Mouse (Mus musculus): Measurements from ENCODE around the gene Pdyn. TPM values are rescaled to one million over a fixed set of nuclear protein-coding genes. Genes with fewer than 3 reads are reported as not detected.
A peak's percentile ranks its signal among the peaks of the same experiment; 100 is the strongest.

Gene Pdyn
- polyA plus RNA-seq (2014; fragmentation: Nextera tagmentation; extraction: Ambion mirVana), result not detected in 2 replicates

GRCm38 (mm10) chr2:129699484-129700158 is at the start of gene Pdyn:
TSS of gene Pdyn (minus strand) at chr2:129699844.
- Histone ChIP-seq H3K9me3 (ENCODE audit: control insufficient read depth, low read length) (no peaks in the 10 kb centered on the region), H3K4me3 (ENCODE audit: low read depth, low read length) (no peak within 1 kb of the TSS), H3K27ac (replicated peaks; ENCODE audit: low read depth, low read length) (no peak within 1 kb of the TSS), H3K4me2 (ENCODE audit: low read depth, severe bottlenecking) (no peak within 1 kb of the TSS; the same call in 1 of the 2 replicates), H3K4me1 (ENCODE audit: control insufficient read depth, insufficient read depth, low read length) (0 out of 2 replicates have a peak, but pooled peaks cover 3% of the 10 kb centered on the region), H3K36me3 (ENCODE audit: control insufficient read depth, insufficient read depth, low read length) (no peaks in the 10 kb centered on the region), H3K9ac (ENCODE audit: low read length) (no peak within 1 kb of the TSS), H3K27me3 (ENCODE audit: control insufficient read depth, insufficient read depth, low read length) (peaks cover 17% of the 10 kb centered on the region; the same call in 1 of the 2 replicates)
- 11% methylated on average over 20 of the region's 20 CpGs for WGBS
- ATAC-seq (ENCODE audit: insufficient number of reproducible peaks, low FRiP score, low TSS enrichment, low read depth) (no peak), DNase-seq (ENCODE audit: low spot score) (peak; percentile 41)

- no peak overlapping the region for H3K4me3 ChIP-seq (ENCODE audit: low read depth, low read length)
- H3K27me3 ChIP-seq (ENCODE audit: control insufficient read depth, insufficient read depth, low read length), result no peaks in the 10 kb centered on the region
- no peaks in the 10 kb centered on the region for H3K4me1 ChIP-seq (ENCODE audit: control insufficient read depth, insufficient read depth, low read length)
- no peak overlapping the region for H3K9ac ChIP-seq (ENCODE audit: low read length)
- DNase-seq (ENCODE audit: low spot score), result peak; percentile 3
- no peak overlapping the region for H3K4me2 ChIP-seq (ENCODE audit: low read depth, severe bottlenecking)
- H3K9me3 ChIP-seq (ENCODE audit: control insufficient read depth, low read length), result no peaks in the 10 kb centered on the region
- H3K27ac ChIP-seq (replicated peaks; ENCODE audit: low read depth, low read length), result no peak overlapping the region
- no peaks in the 10 kb centered on the region for H3K36me3 ChIP-seq (ENCODE audit: control insufficient read depth, insufficient read depth, low read length)
- ATAC-seq (ENCODE audit: insufficient number of reproducible peaks, low FRiP score, low TSS enrichment, low read depth), result no peak
- 93% methylated on average over 7 of the region's 7 CpGs for WGBS
Observed at GRCm38 (mm10) chr2:129742016-129742415, 42.4 kb upstream of the Pdyn start.

GRCm38 (mm10) chr2:129740515-129740914 is 40.9 kb upstream of the Pdyn start:
- no peak overlapping the region for H3K4me2 ChIP-seq (ENCODE audit: low read depth, severe bottlenecking)
- no peaks in the 10 kb centered on the region for H3K36me3 ChIP-seq (ENCODE audit: control insufficient read depth, insufficient read depth, low read length)
- DNase-seq (ENCODE audit: low spot score), result peak; percentile 6
- 89% methylated on average over 3 of the region's 3 CpGs for WGBS
- no peak overlapping the region for H3K4me3 ChIP-seq (ENCODE audit: low read depth, low read length)
- no peaks in the 10 kb centered on the region for H3K27me3 ChIP-seq (ENCODE audit: control insufficient read depth, insufficient read depth, low read length)
- H3K4me1 ChIP-seq (ENCODE audit: control insufficient read depth, insufficient read depth, low read length), result no peaks in the 10 kb centered on the region
- no peak overlapping the region for H3K9ac ChIP-seq (ENCODE audit: low read length)
- no peak for ATAC-seq (ENCODE audit: insufficient number of reproducible peaks, low FRiP score, low TSS enrichment, low read depth)
- no peak overlapping the region for H3K27ac ChIP-seq (replicated peaks; ENCODE audit: low read depth, low read length)
- no peaks in the 10 kb centered on the region for H3K9me3 ChIP-seq (ENCODE audit: control insufficient read depth, low read length)

- H3K4me1 ChIP-seq (ENCODE audit: control insufficient read depth, insufficient read depth, low read length), result no peaks in the 10 kb centered on the region
- WGBS, result 78% methylated on average over 8 of the region's 8 CpGs
- no peak for ATAC-seq (ENCODE audit: insufficient number of reproducible peaks, low FRiP score, low TSS enrichment, low read depth)
Observed at GRCm38 (mm10) chr2:129734031-129734430, 34.4 kb upstream of the Pdyn start.

GRCm38 (mm10) chr2:129729681-129730080 is 30.0 kb upstream of the Pdyn start:
- no peak for ATAC-seq (ENCODE audit: insufficient number of reproducible peaks, low FRiP score, low TSS enrichment, low read depth)
- H3K9ac ChIP-seq (ENCODE audit: low read length), result no peak overlapping the region
- no peaks in the 10 kb centered on the region for H3K9me3 ChIP-seq (ENCODE audit: control insufficient read depth, low read length)
- no peaks in the 10 kb centered on the region for H3K36me3 ChIP-seq (ENCODE audit: control insufficient read depth, insufficient read depth, low read length)
- no peak for DNase-seq (ENCODE audit: low spot score)
- H3K27ac ChIP-seq (replicated peaks; ENCODE audit: low read depth, low read length), result no peak overlapping the region
- no peaks in the 10 kb centered on the region for H3K27me3 ChIP-seq (ENCODE audit: control insufficient read depth, insufficient read depth, low read length)
- H3K4me2 ChIP-seq (ENCODE audit: low read depth, severe bottlenecking), result no peak overlapping the region
- WGBS, result 87% methylated on average over 1 of the region's 1 CpGs
- no peak overlapping the region for H3K4me3 ChIP-seq (ENCODE audit: low read depth, low read length)
- H3K4me1 ChIP-seq (ENCODE audit: control insufficient read depth, insufficient read depth, low read length), result no peaks in the 10 kb centered on the region

More at GRCm38 (mm10) chr2:129734031-129734430, 34.4 kb upstream of the Pdyn start:
- no peak overlapping the region for H3K4me3 ChIP-seq (ENCODE audit: low read depth, low read length)
- H3K27ac ChIP-seq (replicated peaks; ENCODE audit: low read depth, low read length), result no peak overlapping the region
- H3K27me3 ChIP-seq (ENCODE audit: control insufficient read depth, insufficient read depth, low read length), result no peaks in the 10 kb centered on the region
- H3K9ac ChIP-seq (ENCODE audit: low read length), result no peak overlapping the region
- DNase-seq (ENCODE audit: low spot score), result no peak
- H3K9me3 ChIP-seq (ENCODE audit: control insufficient read depth, low read length), result no peaks in the 10 kb centered on the region
- no peaks in the 10 kb centered on the region for H3K36me3 ChIP-seq (ENCODE audit: control insufficient read depth, insufficient read depth, low read length)
- no peak overlapping the region for H3K4me2 ChIP-seq (ENCODE audit: low read depth, severe bottlenecking)

- no peak overlapping the region for H3K4me3 ChIP-seq (ENCODE audit: low read depth, low read length)
- no peaks in the 10 kb centered on the region for H3K27me3 ChIP-seq (ENCODE audit: control insufficient read depth, insufficient read depth, low read length)
- no peak overlapping the region for H3K27ac ChIP-seq (replicated peaks; ENCODE audit: low read depth, low read length)
- no peak for ATAC-seq (ENCODE audit: insufficient number of reproducible peaks, low FRiP score, low TSS enrichment, low read depth)
- H3K9ac ChIP-seq (ENCODE audit: low read length), result no peak overlapping the region
- no peaks in the 10 kb centered on the region for H3K36me3 ChIP-seq (ENCODE audit: control insufficient read depth, insufficient read depth, low read length)
- DNase-seq (ENCODE audit: low spot score), result peak; percentile 86
- H3K4me1 ChIP-seq (ENCODE audit: control insufficient read depth, insufficient read depth, low read length), result no peaks in the 10 kb centered on the region
- no peaks in the 10 kb centered on the region for H3K9me3 ChIP-seq (ENCODE audit: control insufficient read depth, low read length)
- H3K4me2 ChIP-seq (ENCODE audit: low read depth, severe bottlenecking), result no peak overlapping the region
- 18% methylated on average over 10 of the region's 10 CpGs for WGBS
Observed at GRCm38 (mm10) chr2:129715671-129716070, 16.0 kb upstream of the Pdyn start.

GRCm38 (mm10) chr2:129713026-129713544 is 13.4 kb upstream of the Pdyn start:
- H3K9me3 ChIP-seq (ENCODE audit: control insufficient read depth, low read length), result no peaks in the 10 kb centered on the region
- no peaks in the 10 kb centered on the region for H3K27me3 ChIP-seq (ENCODE audit: control insufficient read depth, insufficient read depth, low read length)
- no peak overlapping the region for H3K4me3 ChIP-seq (ENCODE audit: low read depth, low read length)
- no peaks in the 10 kb centered on the region for H3K36me3 ChIP-seq (ENCODE audit: control insufficient read depth, insufficient read depth, low read length)
- 74% methylated on average over 5 of the region's 5 CpGs for WGBS
- no peak overlapping the region for H3K27ac ChIP-seq (replicated peaks; ENCODE audit: low read depth, low read length)
- no peak overlapping the region for H3K9ac ChIP-seq (ENCODE audit: low read length)
- no peaks in the 10 kb centered on the region for H3K4me1 ChIP-seq (ENCODE audit: control insufficient read depth, insufficient read depth, low read length)
- DNase-seq (ENCODE audit: low spot score) (no peak), ATAC-seq (ENCODE audit: insufficient number of reproducible peaks, low FRiP score, low TSS enrichment, low read depth) (no peak)
- H3K4me2 ChIP-seq (ENCODE audit: low read depth, severe bottlenecking), result no peak overlapping the region

GRCm38 (mm10) chr2:129696059-129696458 is 3.6 kb downstream of the Pdyn start:
- H3K4me2 ChIP-seq (ENCODE audit: low read depth, severe bottlenecking), result no peak overlapping the region
- no peak overlapping the region for H3K27ac ChIP-seq (replicated peaks; ENCODE audit: low read depth, low read length)
- no peak overlapping the region for H3K9ac ChIP-seq (ENCODE audit: low read length)
- no peaks in the 10 kb centered on the region for H3K36me3 ChIP-seq (ENCODE audit: control insufficient read depth, insufficient read depth, low read length)
- 0 out of 2 replicates have a peak, but pooled peaks cover 3% of the 10 kb centered on the region for H3K4me1 ChIP-seq (ENCODE audit: control insufficient read depth, insufficient read depth, low read length)
- no peak overlapping the region for H3K4me3 ChIP-seq (ENCODE audit: low read depth, low read length)
- no peaks in the 10 kb centered on the region for H3K9me3 ChIP-seq (ENCODE audit: control insufficient read depth, low read length)
- 12% methylated on average over 4 of the region's 4 CpGs for WGBS
- DNase-seq (ENCODE audit: low spot score) (peak; percentile 75), ATAC-seq (ENCODE audit: insufficient number of reproducible peaks, low FRiP score, low TSS enrichment, low read depth) (no peak)
- peaks cover 17% of the 10 kb centered on the region; the same call in 1 of the 2 replicates for H3K27me3 ChIP-seq (ENCODE audit: control insufficient read depth, insufficient read depth, low read length)
